Mouse (Mus musculus): ENCODE data around the gene Arid1b. TPM values are rescaled to one million over a fixed set of nuclear protein-coding genes. Genes with fewer than 3 reads are reported as not detected.

Gene Arid1b
- polyA plus RNA-seq, 1 experiment = 13.3 TPM

DNA sequence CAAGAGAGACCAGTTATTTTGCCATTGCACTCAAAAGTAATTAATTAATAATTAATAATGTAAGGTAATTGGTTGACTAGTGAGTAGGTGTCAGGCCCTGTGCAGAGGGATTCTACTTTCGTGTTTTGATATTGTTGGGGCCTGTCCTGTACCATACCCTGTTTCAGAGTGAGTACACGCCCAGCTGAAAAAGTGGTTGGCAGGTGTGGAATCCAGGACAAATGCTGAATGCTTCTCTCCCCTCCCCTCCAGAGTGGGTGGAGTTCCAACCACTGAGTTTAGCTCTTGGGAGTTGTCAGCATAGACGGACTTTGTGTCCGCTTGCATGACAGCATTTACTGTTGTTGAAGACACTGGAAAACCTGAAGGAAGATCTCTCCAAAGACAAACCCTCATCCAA is 18.4 kb downstream of the Arid1b start:
- Histone ChIP-seq H3K27me3 (replicated peaks) (no peaks in the 10 kb centered on the region), H3K4me3 (replicated peaks) (no peak overlapping the region), H3K36me3 (replicated peaks; ENCODE audit: low read length) (peaks cover 16% of the 10 kb centered on the region), H3K4me1 (peaks cover 71% of the 10 kb centered on the region), H3K9me3 (no peaks in the 10 kb centered on the region)
- no peak for TF ChIP-seq FLI1 (IDR thresholded peaks at IDR 0.05; ENCODE audit: low read length)
- no peak for TF ChIP-seq GATA1 (IDR thresholded peaks at IDR 0.05; ENCODE audit: borderline replicate concordance, low read length)

- TF ChIP-seq GATA1 (IDR thresholded peaks at IDR 0.05; ENCODE audit: borderline replicate concordance, low read length) (no peak), FLI1 (IDR thresholded peaks at IDR 0.05; ENCODE audit: low read length) (no peak)
- H3K36me3 ChIP-seq (replicated peaks; ENCODE audit: low read length) = peaks cover 31% of the 10 kb centered on the region
- no peaks in the 10 kb centered on the region for H3K27me3 ChIP-seq (replicated peaks)
- H3K4me3 ChIP-seq (replicated peaks) = no peak overlapping the region
- H3K9me3 ChIP-seq = no peaks in the 10 kb centered on the region
- H3K4me1 ChIP-seq = peaks cover 68% of the 10 kb centered on the region
Observed at GRCm38 (mm10) chr17:5014327-5014957, 20.3 kb downstream of the Arid1b start.

DNA sequence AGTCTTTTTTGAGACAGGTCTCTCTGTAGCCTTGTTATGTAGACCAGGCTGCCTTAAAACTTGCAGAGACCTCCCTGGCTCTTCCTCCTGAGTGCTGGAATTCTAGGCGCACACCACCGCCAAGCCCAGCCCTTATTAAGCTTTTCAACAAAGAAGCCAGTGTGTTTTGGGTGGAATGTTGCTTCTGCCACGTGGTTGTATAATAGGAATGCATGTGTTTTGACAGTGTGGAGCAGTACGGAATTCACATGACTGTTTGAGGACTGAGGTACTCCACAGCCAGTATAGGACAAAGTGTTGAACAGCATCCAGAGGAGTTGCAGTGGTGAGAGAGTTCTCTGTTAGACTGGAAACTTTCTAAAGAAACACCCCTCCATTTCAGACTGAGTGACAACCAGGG is 22.3 kb downstream of the Arid1b start:
- Histone ChIP-seq H3K36me3 (replicated peaks; ENCODE audit: low read length) (peaks cover 33% of the 10 kb centered on the region), H3K4me1 (peaks cover 63% of the 10 kb centered on the region), H3K27me3 (replicated peaks) (no peaks in the 10 kb centered on the region), H3K9me3 (no peaks in the 10 kb centered on the region), H3K4me3 (replicated peaks) (no peak overlapping the region)
- TF ChIP-seq GATA1 (IDR thresholded peaks at IDR 0.05; ENCODE audit: borderline replicate concordance, low read length) (no peak), FLI1 (IDR thresholded peaks at IDR 0.05; ENCODE audit: low read length) (no peak)

- no peaks in the 10 kb centered on the region for H3K27me3 ChIP-seq (replicated peaks)
- H3K36me3 ChIP-seq (replicated peaks; ENCODE audit: low read length) = peaks cover 33% of the 10 kb centered on the region
- H3K9me3 ChIP-seq = no peaks in the 10 kb centered on the region
- peaks cover 64% of the 10 kb centered on the region for H3K4me1 ChIP-seq
- H3K4me3 ChIP-seq (replicated peaks) = no peak overlapping the region
- TF ChIP-seq GATA1 (IDR thresholded peaks at IDR 0.05; ENCODE audit: borderline replicate concordance, low read length) (no peak), FLI1 (IDR thresholded peaks at IDR 0.05; ENCODE audit: low read length) (no peak)
Observed at GRCm38 (mm10) chr17:5017065-5017464, 22.9 kb downstream of the Arid1b start.

GRCm38 (mm10) chr17:5021303-5022003 is 27.3 kb downstream of the Arid1b start:
- no peaks in the 10 kb centered on the region for H3K9me3 ChIP-seq
- TF ChIP-seq FLI1 (IDR thresholded peaks at IDR 0.05; ENCODE audit: low read length) (no peak), GATA1 (IDR thresholded peaks at IDR 0.05; ENCODE audit: borderline replicate concordance, low read length) (no peak)
- H3K4me1 ChIP-seq = peaks cover 75% of the 10 kb centered on the region
- peaks cover 21% of the 10 kb centered on the region for H3K36me3 ChIP-seq (replicated peaks; ENCODE audit: low read length)
- no peaks in the 10 kb centered on the region for H3K27me3 ChIP-seq (replicated peaks)
- H3K4me3 ChIP-seq (replicated peaks) = no peak overlapping the region

DNA sequence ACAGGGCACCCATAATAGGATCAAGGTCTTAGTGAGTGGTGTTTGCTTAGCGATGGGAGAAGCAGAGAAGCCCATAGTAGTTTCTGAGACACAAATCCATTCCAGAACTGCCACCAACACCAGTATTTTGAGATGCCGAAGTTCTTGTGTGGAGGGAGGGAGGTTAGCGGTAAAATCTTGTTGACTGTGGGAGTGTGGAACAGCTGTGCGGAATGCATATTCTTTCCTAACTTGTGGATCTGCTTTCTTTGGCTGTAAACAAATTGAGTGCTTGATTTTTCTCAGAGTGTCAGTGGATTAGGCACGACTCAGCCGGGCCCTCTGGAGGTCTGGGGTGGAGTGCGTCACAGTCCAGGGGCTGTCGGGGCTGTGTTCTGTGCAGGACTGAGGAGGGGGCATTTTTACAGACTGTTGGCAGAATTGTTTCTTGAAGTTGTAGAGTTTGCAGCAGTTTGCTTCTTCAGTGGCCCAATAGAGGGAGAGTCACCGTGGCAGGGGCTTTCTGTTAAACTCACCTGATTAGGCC is 27.9 kb downstream of the Arid1b start:
- Histone ChIP-seq H3K4me1 (peaks cover 71% of the 10 kb centered on the region), H3K4me3 (replicated peaks) (no peak overlapping the region), H3K36me3 (replicated peaks; ENCODE audit: low read length) (peaks cover 21% of the 10 kb centered on the region), H3K27me3 (replicated peaks) (no peaks in the 10 kb centered on the region), H3K9me3 (no peaks in the 10 kb centered on the region)
- TF ChIP-seq GATA1 (IDR thresholded peaks at IDR 0.05; ENCODE audit: borderline replicate concordance, low read length) (no peak), FLI1 (IDR thresholded peaks at IDR 0.05; ENCODE audit: low read length) (no peak)

- H3K9me3 ChIP-seq = no peaks in the 10 kb centered on the region
- TF ChIP-seq GATA1 (IDR thresholded peaks at IDR 0.05; ENCODE audit: borderline replicate concordance, low read length) = no peak
- no peak for TF ChIP-seq FLI1 (IDR thresholded peaks at IDR 0.05; ENCODE audit: low read length)
- no peak overlapping the region for H3K4me3 ChIP-seq (replicated peaks)
- H3K4me1 ChIP-seq = peaks cover 66% of the 10 kb centered on the region
- H3K27me3 ChIP-seq (replicated peaks) = no peaks in the 10 kb centered on the region
- peaks cover 18% of the 10 kb centered on the region for H3K36me3 ChIP-seq (replicated peaks; ENCODE audit: low read length)
Observed at GRCm38 (mm10) chr17:5023745-5024144, 29.6 kb downstream of the Arid1b start.

DNA sequence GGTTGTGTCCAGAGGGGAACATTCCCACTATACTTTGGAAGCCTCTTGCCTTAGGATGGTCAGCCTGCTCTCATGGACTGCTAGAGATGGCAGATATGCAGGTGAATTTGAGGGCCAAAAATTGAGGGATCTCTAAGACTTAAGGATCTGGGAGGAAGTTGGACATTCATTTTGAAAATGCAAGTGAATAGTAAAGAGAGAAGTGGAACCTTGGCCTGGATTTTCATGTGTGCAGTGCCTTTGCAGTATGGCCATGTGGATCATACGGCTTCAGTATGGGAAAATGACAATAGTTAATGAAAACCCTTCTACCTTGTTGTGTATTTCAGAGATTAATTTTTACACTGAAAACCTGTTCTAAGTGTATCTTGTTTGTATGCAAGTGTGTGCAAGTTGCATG is 31.3 kb downstream of the Arid1b start:
- no peaks in the 10 kb centered on the region for H3K27me3 ChIP-seq (replicated peaks)

GRCm38 (mm10) chr17:5026578-5026977 is 32.4 kb downstream of the Arid1b start:
- H3K36me3 ChIP-seq (replicated peaks; ENCODE audit: low read length) = peaks cover 12% of the 10 kb centered on the region
- TF ChIP-seq GATA1 (IDR thresholded peaks at IDR 0.05; ENCODE audit: borderline replicate concordance, low read length) (no peak), FLI1 (IDR thresholded peaks at IDR 0.05; ENCODE audit: low read length) (no peak)
- H3K9me3 ChIP-seq = no peaks in the 10 kb centered on the region
- H3K4me3 ChIP-seq (replicated peaks) = no peak overlapping the region
- H3K27me3 ChIP-seq (replicated peaks) = no peaks in the 10 kb centered on the region
- H3K4me1 ChIP-seq = peaks cover 68% of the 10 kb centered on the region

More for the DNA sequence above, 31.3 kb downstream of the Arid1b start:
- no peak for TF ChIP-seq FLI1 (IDR thresholded peaks at IDR 0.05; ENCODE audit: low read length)
- no peak overlapping the region for H3K4me3 ChIP-seq (replicated peaks)
- H3K9me3 ChIP-seq = no peaks in the 10 kb centered on the region
- peaks cover 71% of the 10 kb centered on the region for H3K4me1 ChIP-seq
- peaks cover 15% of the 10 kb centered on the region for H3K36me3 ChIP-seq (replicated peaks; ENCODE audit: low read length)

GRCm38 (mm10) chr17:5029148-5029547 is 35.0 kb downstream of the Arid1b start:
- H3K27me3 ChIP-seq (replicated peaks) = no peaks in the 10 kb centered on the region
- no peaks in the 10 kb centered on the region for H3K9me3 ChIP-seq
- H3K36me3 ChIP-seq (replicated peaks; ENCODE audit: low read length) = peaks cover 22% of the 10 kb centered on the region
- H3K4me3 ChIP-seq (replicated peaks) = no peak overlapping the region
- TF ChIP-seq GATA1 (IDR thresholded peaks at IDR 0.05; ENCODE audit: borderline replicate concordance, low read length) (no peak), FLI1 (IDR thresholded peaks at IDR 0.05; ENCODE audit: low read length) (no peak)
- H3K4me1 ChIP-seq = peaks cover 70% of the 10 kb centered on the region

Measured in megakaryocyte, embryonic 14.5 days (primary cell).